Mouse (Mus musculus) liver, embryonic 11.5 days (tissue): ENCODE data around the gene D630003M21Rik. TPM values are rescaled to one million over a fixed set of nuclear protein-coding genes. Genes with fewer than 3 reads are reported as not detected.

Experiments
- ATAC-seq: fragments of 200-750 bp; cut with Nextera tagmentation; replicated peaks from 2 replicates; pipeline ENCODE4 v1.8.0; 2017; ENCODE audit warnings: moderate number of reproducible peaks, mild to moderate bottlenecking, moderate TSS enrichment, moderate library complexity; ENCODE audit not compliant: low FRiP score
- DNase-seq: peaks from one replicate; pipeline ENCODE4 v3.0.0-alpha.2; 2017; ENCODE audit warnings: low spot score
- H3K27ac ChIP-seq: fragments of 300-500 bp; sonication (generic); 2 replicates; pipeline ENCODE4 v1.5.1; 2014; ENCODE audit warnings: mild to moderate bottlenecking, low read depth, low read length, control low read depth
- H3K27me3 ChIP-seq: fragments of 300-500 bp; sonication (generic); replicated peaks from 2 replicates; pipeline ENCODE4 v1.6.1; 2014; ENCODE audit warnings: low read length, mixed read lengths; ENCODE audit not compliant: control insufficient read depth, insufficient read depth
- H3K36me3 ChIP-seq: fragments of 300-500 bp; sonication (generic); 2 replicates; pipeline ENCODE4 v1.6.1; 2014; ENCODE audit warnings: mild to moderate bottlenecking, low read length, moderate library complexity, mixed read lengths; ENCODE audit not compliant: control insufficient read depth, insufficient read depth
- H3K4me1 ChIP-seq: fragments of 300-500 bp; sonication (generic); replicated peaks from 2 replicates; pipeline ENCODE4 v1.6.1; 2014; ENCODE audit warnings: low read length, mixed read lengths; ENCODE audit not compliant: control insufficient read depth, insufficient read depth
- H3K4me2 ChIP-seq: fragments of 300-500 bp; sonication (generic); 2 replicates; pipeline ENCODE4 v1.6.1; 2014; ENCODE audit warnings: mild to moderate bottlenecking, control low read depth, moderate library complexity
- H3K4me3 ChIP-seq: fragments of 300-500 bp; sonication (generic); 2 replicates; pipeline ENCODE4 v1.5.1; 2014; ENCODE audit warnings: low read depth, low read length, control low read depth
- H3K9ac ChIP-seq: fragments of 300-500 bp; sonication (generic); 2 replicates; pipeline ENCODE4 v1.6.1; 2014; ENCODE audit warnings: low read depth, low read length, control low read depth
- H3K9me3 ChIP-seq: fragments of 300-500 bp; sonication (generic); 2 replicates; pipeline ENCODE4 v1.6.1; 2016; ENCODE audit warnings: low read length, inconsistent platforms, mixed read lengths; ENCODE audit not compliant: control insufficient read depth
- WGBS: fragments of 180-500 bp; shearing (Covaris S2); extraction: QIAGEN DNeasy Blood & Tissue Kit; methylation state at CpG from one replicate; pipeline ENCODE4 v1.1.7; 2014; 5-methylcytosine and 5-hydroxymethylcytosine counted together
- polyA plus RNA-seq: library from polyadenylated mRNA; unstranded; fragments of >200 nt; fragmentation: Nextera tagmentation; extraction: Ambion mirVana; gene quantifications from 2 replicates; pipeline ENCODE4 v1.2.1, GENCODE M21; 2014

The D630003M21Rik gene
- polyA plus RNA-seq, 1 experiment from 2014 or later, result 0.81 TPM

DNA sequence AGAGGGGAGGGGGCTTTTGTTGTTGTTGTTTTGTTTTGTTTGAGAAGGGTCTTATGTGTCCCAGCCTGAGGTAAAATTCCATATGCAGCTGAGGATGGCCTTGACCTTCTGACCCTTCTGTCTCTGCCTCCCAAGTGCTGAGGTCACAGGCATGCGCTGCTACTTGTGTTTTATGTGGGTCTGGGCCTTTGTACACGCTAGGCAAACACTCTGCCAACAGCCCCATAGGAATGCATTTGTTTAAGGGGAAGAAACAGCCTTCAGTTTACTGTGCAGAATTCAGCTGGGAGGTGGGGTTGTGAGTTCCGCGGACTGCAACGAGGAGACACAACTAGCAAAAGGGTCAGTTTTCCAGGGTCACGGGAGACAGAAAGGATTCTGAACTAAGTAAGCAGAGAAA lies 1.6 kb upstream of the D630003M21Rik start:
- Histone ChIP-seq H3K4me1 (0 out of 2 replicates have a peak, but pooled peaks cover 3% of the 10 kb centered on the region), H3K36me3 (no peaks in the 10 kb centered on the region), H3K27ac (no peak overlapping the region), H3K4me3 (no peak overlapping the region), H3K4me2 (no peak overlapping the region), H3K27me3 (peaks cover 45% of the 10 kb centered on the region), H3K9ac (no peak overlapping the region), H3K9me3 (no peaks in the 10 kb centered on the region)
- WGBS, result 62% methylated on average over 6 of the region's 6 CpGs
- ATAC-seq (no peak), DNase-seq (no peak)

DNA sequence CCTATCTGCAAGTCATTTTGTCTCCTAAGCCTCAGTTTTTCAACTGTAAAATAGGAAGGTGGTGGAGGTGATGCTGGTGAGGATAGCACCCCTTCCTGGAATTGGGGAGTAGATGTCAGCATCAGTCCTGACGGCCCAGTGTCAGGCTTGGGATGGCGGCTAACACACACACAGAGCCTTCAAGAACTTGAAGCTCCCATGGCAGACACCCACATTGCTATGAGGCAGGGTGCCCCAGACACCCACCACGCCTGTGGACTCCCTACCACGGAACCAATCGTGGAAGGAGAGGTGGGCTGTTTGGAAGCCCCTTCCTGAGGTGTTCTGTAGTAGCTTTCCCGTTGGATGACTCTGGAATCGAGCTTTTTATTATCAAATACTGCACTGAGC lies 476 bp upstream of the D630003M21Rik start:
- no peak overlapping the region; the same call in 1 of the 2 replicates for H3K9ac ChIP-seq
- H3K27ac ChIP-seq, result no peak overlapping the region
- peak overlapping the region; percentile 40 for H3K4me3 ChIP-seq
- H3K4me1 ChIP-seq, result 0 out of 2 replicates have a peak, but pooled peaks cover 3% of the 10 kb centered on the region
- 30% methylated on average over 7 of the region's 7 CpGs for WGBS
- peaks cover 45% of the 10 kb centered on the region for H3K27me3 ChIP-seq
- 0 out of 2 replicates have a peak, but pooled peaks have one; percentile 16 for ATAC-seq
- DNase-seq, result no peak
- H3K4me2 ChIP-seq, result peak overlapping the region; percentile 68
- no peaks in the 10 kb centered on the region for H3K9me3 ChIP-seq
- no peaks in the 10 kb centered on the region for H3K36me3 ChIP-seq

DNA sequence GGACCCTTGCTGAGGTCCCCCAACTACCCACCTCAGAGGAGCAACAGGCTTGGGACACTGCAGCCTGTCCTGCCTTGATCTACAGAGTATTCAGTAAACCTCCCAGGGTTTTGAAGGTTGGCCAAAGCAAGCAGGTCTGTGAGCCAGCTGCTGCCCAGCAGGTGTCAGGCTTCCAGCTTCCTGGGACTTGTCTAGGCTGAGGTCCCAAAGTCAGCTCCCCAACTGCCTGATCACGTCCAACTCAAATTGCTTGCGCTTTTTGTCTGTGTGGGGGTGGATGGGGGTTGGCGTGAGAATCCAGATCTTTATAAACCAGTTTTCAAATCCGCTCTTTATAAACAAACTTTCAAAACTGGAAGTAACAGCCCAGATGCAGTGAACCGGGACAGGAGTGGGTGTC lies 3.7 kb downstream of the D630003M21Rik start:
- H3K9ac ChIP-seq, result no peak overlapping the region
- no peak overlapping the region for H3K27ac ChIP-seq
- H3K9me3 ChIP-seq, result no peaks in the 10 kb centered on the region
- no peak overlapping the region for H3K4me3 ChIP-seq
- H3K27me3 ChIP-seq, result peaks cover 37% of the 10 kb centered on the region
- no peaks in the 10 kb centered on the region for H3K36me3 ChIP-seq
- 0 out of 2 replicates have a peak, but pooled peaks cover 3% of the 10 kb centered on the region for H3K4me1 ChIP-seq
- no peak overlapping the region for H3K4me2 ChIP-seq
- DNase-seq, result no peak
- WGBS, result 60% methylated on average over 5 of the region's 5 CpGs
- ATAC-seq, result no peak

DNA sequence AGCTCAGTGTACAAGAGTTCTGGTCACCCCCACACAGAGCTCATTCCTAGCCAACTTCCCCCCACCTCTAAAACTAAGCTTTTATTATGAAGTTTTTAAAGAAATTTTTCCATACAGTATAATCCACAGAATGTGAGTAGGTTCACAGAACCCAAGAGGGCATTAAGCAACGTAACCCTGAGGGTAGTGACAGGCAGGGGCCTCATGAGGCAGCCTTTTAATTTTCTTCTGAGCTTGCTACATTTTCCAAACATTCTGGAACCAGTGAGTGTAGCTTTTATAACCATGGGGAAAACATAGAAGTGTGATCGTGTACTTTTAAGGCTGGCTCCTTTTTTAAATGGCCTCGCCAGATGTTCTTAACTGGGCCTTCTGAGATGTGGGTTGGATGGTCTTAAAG lies 5.5 kb downstream of the D630003M21Rik start:
- DNase-seq (no peak), ATAC-seq (no peak)
- Histone ChIP-seq H3K4me3 (no peak overlapping the region), H3K27ac (no peak overlapping the region), H3K36me3 (no peaks in the 10 kb centered on the region), H3K4me1 (no peaks in the 10 kb centered on the region), H3K4me2 (no peak overlapping the region), H3K27me3 (peaks cover 19% of the 10 kb centered on the region), H3K9me3 (no peaks in the 10 kb centered on the region), H3K9ac (no peak overlapping the region)
- 77% methylated on average over 3 of the region's 3 CpGs for WGBS

DNA sequence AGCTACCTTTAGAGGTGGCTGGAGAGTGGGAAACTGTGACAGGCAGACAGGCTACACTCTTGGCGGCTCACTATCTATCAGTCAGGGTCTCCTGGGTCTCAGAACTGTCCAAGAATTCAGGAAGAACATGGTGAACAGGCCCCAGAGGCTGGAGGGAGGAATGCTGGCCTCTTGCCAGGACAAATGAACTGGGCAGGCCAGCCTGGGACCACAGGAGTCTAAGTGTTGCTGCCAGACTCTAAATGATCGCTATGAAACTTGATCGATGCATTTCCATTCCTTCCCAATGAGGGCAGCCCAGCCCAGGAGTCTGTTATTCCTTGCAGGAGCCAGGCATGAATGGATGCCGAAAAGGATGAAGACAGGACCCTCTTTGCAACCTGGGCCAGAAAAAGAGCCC lies 6.4 kb downstream of the D630003M21Rik start:
- DNase-seq (no peak), ATAC-seq (no peak)
- Histone ChIP-seq H3K4me2 (no peak overlapping the region), H3K36me3 (no peaks in the 10 kb centered on the region), H3K9ac (no peak overlapping the region), H3K27me3 (peaks cover 10% of the 10 kb centered on the region), H3K4me1 (no peaks in the 10 kb centered on the region), H3K9me3 (no peaks in the 10 kb centered on the region), H3K27ac (no peak overlapping the region), H3K4me3 (no peak overlapping the region)
- WGBS, result 60% methylated on average over 4 of the region's 4 CpGs

DNA sequence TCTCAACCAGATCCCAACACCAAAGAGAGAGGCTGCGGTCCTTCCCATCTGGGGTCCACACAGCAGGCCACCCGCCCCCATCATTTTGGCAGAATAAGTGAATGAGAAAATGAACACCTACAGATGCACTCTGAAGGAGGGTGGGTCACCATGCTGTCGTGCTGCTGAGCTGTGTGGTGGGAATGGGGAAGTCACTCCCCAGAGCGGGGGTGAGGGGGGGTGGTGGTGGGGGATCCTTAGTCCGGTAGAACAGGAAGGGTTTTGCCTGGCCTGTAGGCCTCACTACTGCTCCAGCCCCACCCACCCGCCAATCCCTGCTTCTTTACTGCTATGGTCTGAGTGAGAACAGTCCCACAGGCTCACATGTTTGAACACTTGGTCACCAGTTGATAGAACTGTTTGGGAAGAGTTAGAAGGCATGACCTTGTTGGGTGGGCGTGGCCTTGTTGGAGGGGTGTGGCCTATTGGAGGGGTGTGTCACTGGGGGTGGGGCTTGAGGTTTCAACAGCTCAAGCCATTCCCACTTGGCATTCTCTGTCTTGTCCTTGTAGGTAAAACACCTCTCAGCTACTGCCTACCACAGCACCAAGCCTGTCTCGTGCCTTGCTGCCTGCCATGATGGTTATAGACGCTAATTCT lies 7.5 kb downstream of the D630003M21Rik start:
- DNase-seq, result no peak
- WGBS, result 70% methylated on average over 9 of the region's 9 CpGs
- ATAC-seq, result no peak

DNA sequence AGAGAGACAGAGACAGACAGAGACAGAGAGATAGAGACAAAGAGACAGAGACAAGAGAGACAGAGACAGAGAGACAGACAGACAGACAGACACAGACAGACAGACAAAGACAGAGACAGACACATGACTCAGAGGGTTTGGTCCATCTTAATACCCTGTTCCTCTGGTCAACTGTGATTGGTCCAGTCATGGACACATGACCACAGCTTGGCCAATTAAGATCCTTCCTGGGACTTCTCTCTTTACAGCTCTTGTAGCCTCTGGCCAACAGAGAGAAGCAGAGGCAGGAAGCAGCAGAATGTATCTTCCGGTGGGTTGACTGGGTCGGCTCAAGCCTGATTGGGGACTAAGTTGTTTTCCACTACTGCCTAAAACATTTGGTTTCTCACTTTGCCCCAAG lies 9.5 kb downstream of the D630003M21Rik start:
- Histone ChIP-seq H3K9me3 (no peaks in the 10 kb centered on the region), H3K36me3 (no peaks in the 10 kb centered on the region), H3K4me1 (no peaks in the 10 kb centered on the region), H3K4me2 (no peak overlapping the region), H3K27ac (no peak overlapping the region), H3K4me3 (no peak overlapping the region), H3K9ac (no peak overlapping the region), H3K27me3 (no peaks in the 10 kb centered on the region)
- no peak for ATAC-seq
- no peak for DNase-seq
- 71% methylated on average over 2 of the region's 2 CpGs for WGBS

More for the DNA sequence above, 7.5 kb downstream of the D630003M21Rik start:
- peaks cover 3% of the 10 kb centered on the region; the same call in 1 of the 2 replicates for H3K27me3 ChIP-seq
- H3K4me3 ChIP-seq, result no peak overlapping the region
- no peak overlapping the region for H3K9ac ChIP-seq
- no peaks in the 10 kb centered on the region for H3K4me1 ChIP-seq
- no peak overlapping the region for H3K27ac ChIP-seq
- no peaks in the 10 kb centered on the region for H3K9me3 ChIP-seq
- H3K4me2 ChIP-seq, result no peak overlapping the region
- no peaks in the 10 kb centered on the region for H3K36me3 ChIP-seq

DNA sequence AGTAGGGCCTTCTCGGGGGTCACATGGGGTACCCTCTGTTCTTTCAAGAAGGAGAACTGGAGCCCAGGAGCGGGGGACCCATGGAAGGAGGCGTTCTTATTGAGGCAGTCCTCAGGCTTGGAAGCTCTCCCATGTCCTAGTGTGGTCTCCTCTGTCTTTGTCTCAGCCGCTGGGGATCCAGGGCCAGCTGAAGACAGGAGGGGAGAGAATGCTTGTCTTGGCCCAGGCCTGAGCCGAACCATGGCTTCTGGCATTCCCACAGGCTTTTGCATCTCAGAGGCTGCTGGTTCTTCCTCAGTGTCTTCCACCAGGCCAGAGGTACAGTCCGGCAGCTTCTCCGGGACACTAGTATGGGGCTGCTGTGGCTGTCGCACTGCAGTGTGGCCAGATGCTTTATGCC lies 12.5 kb downstream of the D630003M21Rik start:
- no peak overlapping the region for H3K4me2 ChIP-seq
- H3K27me3 ChIP-seq, result no peaks in the 10 kb centered on the region; the same call in 1 of the 2 replicates
- H3K36me3 ChIP-seq, result no peaks in the 10 kb centered on the region
- H3K4me1 ChIP-seq, result no peaks in the 10 kb centered on the region
- H3K4me3 ChIP-seq, result no peak overlapping the region
- no peak for DNase-seq
- H3K9me3 ChIP-seq, result no peaks in the 10 kb centered on the region
- 83% methylated on average over 8 of the region's 8 CpGs for WGBS
- H3K9ac ChIP-seq, result no peak overlapping the region
- no peak overlapping the region; the same call in 1 of the 2 replicates for H3K27ac ChIP-seq
- ATAC-seq, result no peak
